Mouse (Mus musculus) liver, embryonic 14.5 days (tissue): Measurements from ENCODE around the gene Ccdc162. TPM values are rescaled to one million over a fixed set of nuclear protein-coding genes. Genes with fewer than 3 reads are reported as not detected.
"Not testable (repeated sequence)": the region's sequence is repeated elsewhere in the genome, so short reads cannot be mapped to it uniquely, and the experiment has no call there.

Experiments used
- ATAC-seq: fragments of 200-750 bp; cut with Nextera tagmentation; 2 replicates; pipeline ENCODE4 v1.8.0; 2017; ENCODE audit warnings: moderate number of reproducible peaks, mild to moderate bottlenecking, moderate library complexity; ENCODE audit not compliant: insufficient read depth
- DNase-seq, 3 experiments: peaks; one replicate each; pipeline ENCODE4 v3.0.0-alpha.2; 2012 to 2013; ENCODE audit warnings: low read depth in 3 of 3, low spot score in 3 of 3
- H3K27ac ChIP-seq: fragments of 300-500 bp; sonication (generic); 2 replicates; pipeline ENCODE4 v1.5.1; 2014; ENCODE audit warnings: moderate library complexity, mild to moderate bottlenecking, control low read depth, inconsistent platforms
- H3K27me3 ChIP-seq: fragments of 300-500 bp; sonication (generic); 2 replicates; pipeline ENCODE4 v1.6.1; 2014; ENCODE audit warnings: mild to moderate bottlenecking, low read length, moderate library complexity; ENCODE audit not compliant: control insufficient read depth, insufficient read depth
- H3K36me3 ChIP-seq: fragments of 300-500 bp; sonication (generic); replicated peaks from 2 replicates; pipeline ENCODE4 v1.6.1; 2014; ENCODE audit warnings: low read depth; ENCODE audit not compliant: control insufficient read depth, insufficient read depth
- H3K4me1 ChIP-seq, 2 experiments: fragments of 200-500 bp in 1 of 2; fragments of 300-500 bp in 1 of 2; sonication (generic) in 1 of 2; replicated peaks; 2 replicates each; pipeline ENCODE4 v1.6.1; 2012 to 2014; ENCODE audit warnings: antibody characterized with exemption in 1 of 2, inconsistent platforms in 1 of 2, low read length in 1 of 2; ENCODE audit not compliant: control insufficient read depth in 2 of 2, insufficient read depth in 2 of 2
- H3K4me2 ChIP-seq: fragments of 300-500 bp; sonication (generic); 2 replicates; pipeline ENCODE4 v1.6.1; 2014; ENCODE audit warnings: low read depth, mild to moderate bottlenecking, control low read depth, moderate library complexity
- H3K4me3 ChIP-seq, 2 experiments: fragments of 200-500 bp in 1 of 2; fragments of 300-500 bp in 1 of 2; sonication (generic) in 1 of 2; 2 replicates each; pipeline ENCODE4 v1.5.1; 2012 to 2014; ENCODE audit warnings: low read depth in 2 of 2, low read length in 2 of 2, mild to moderate bottlenecking in 2 of 2, control low read depth in 1 of 2, inconsistent platforms in 1 of 2, moderate library complexity in 1 of 2; ENCODE audit not compliant: insufficient read depth in 1 of 2
- H3K9ac ChIP-seq: fragments of 300-500 bp; sonication (generic); replicated peaks from 2 replicates; pipeline ENCODE4 v1.6.1; 2014; ENCODE audit warnings: mild to moderate bottlenecking, control low read depth, moderate library complexity
- H3K9me3 ChIP-seq: fragments of 300-500 bp; sonication (generic); 2 replicates; pipeline ENCODE4 v1.6.1; 2016; ENCODE audit warnings: low read length, mixed read lengths; ENCODE audit not compliant: control insufficient read depth
- CTCF ChIP-seq: IDR thresholded peaks from 2 replicates; pipeline ENCODE4 v1.5.1; 2016; ENCODE audit warnings: antibody characterized with exemption, low read depth, control low read depth
- EP300 ChIP-seq: IDR thresholded peaks from 2 replicates; pipeline ENCODE4 v1.6.1; 2016; ENCODE audit warnings: antibody characterized with exemption, low read depth
- WGBS: fragments of 180-500 bp; shearing (Covaris S2); extraction: QIAGEN DNeasy Blood & Tissue Kit; methylation state at CpG from one replicate; pipeline ENCODE4 v1.1.7; 2014; ENCODE audit not compliant: insufficient replicate concordance; 5-methylcytosine and 5-hydroxymethylcytosine counted together
- polyA plus RNA-seq, 2 experiments: library from polyadenylated mRNA; depleted of rRNA in 1 of 2; stranded (reverse) in 1 of 2; unstranded in 1 of 2; fragments of >200 nt; fragmentation: Nextera tagmentation in 1 of 2; extraction: Ambion mirVana in 1 of 2; gene quantifications; 2 replicates each; pipeline versions ENCODE4 v1.2.1 to v1.2.3; 2012 to 2014

Ccdc162 gene
- polyA plus RNA-seq, 2 experiments, result 0.07 to 0.10 TPM

- H3K27ac ChIP-seq, result no peak overlapping the region
- no peaks in the 10 kb centered on the region for H3K9me3 ChIP-seq
- 46% methylated on average over 5 of the region's 5 CpGs for WGBS
- DNase-seq, result no peak
- no peak for ATAC-seq
- H3K4me2 ChIP-seq, result no peak overlapping the region
- no peaks in the 10 kb centered on the region for H3K27me3 ChIP-seq
- H3K4me3 ChIP-seq, result no peak overlapping the region
- TF ChIP-seq EP300 (no peak), CTCF (no peak)
- H3K36me3 ChIP-seq, result no peaks in the 10 kb centered on the region
- H3K4me1 ChIP-seq, result no peaks in the 10 kb centered on the region
- H3K9ac ChIP-seq, result no peak overlapping the region
Observed at GRCm38 (mm10) chr10:41670196-41670595, 46.2 kb downstream of the Ccdc162 start.

GRCm38 (mm10) chr10:41665498-41665897 is 50.9 kb downstream of the Ccdc162 start:
- no peak overlapping the region for H3K4me2 ChIP-seq
- no peaks in the 10 kb centered on the region for H3K36me3 ChIP-seq
- no peak for ATAC-seq
- H3K27ac ChIP-seq, result no peak overlapping the region
- no peak overlapping the region for H3K9ac ChIP-seq
- DNase-seq, result no peak
- no peaks in the 10 kb centered on the region for H3K27me3 ChIP-seq
- no peak overlapping the region for H3K4me3 ChIP-seq
- H3K9me3 ChIP-seq, result no peaks in the 10 kb centered on the region
- WGBS, result 15% methylated on average over 1 of the region's 1 CpGs
- no peak for TF ChIP-seq CTCF
- no peak for TF ChIP-seq EP300
- no peaks in the 10 kb centered on the region for H3K4me1 ChIP-seq

GRCm38 (mm10) chr10:41659671-41660070 is 56.8 kb downstream of the Ccdc162 start:
- not testable (repeated sequence) for H3K9ac ChIP-seq, H3K36me3 ChIP-seq, H3K27ac ChIP-seq, H3K4me1 ChIP-seq, H3K9me3 ChIP-seq, H3K27me3 ChIP-seq, H3K4me3 ChIP-seq, DNase-seq, H3K4me2 ChIP-seq, ATAC-seq
- 76% methylated on average over 6 of the region's 6 CpGs for WGBS

- H3K4me1 ChIP-seq, H3K9ac ChIP-seq, H3K27ac ChIP-seq, H3K4me2 ChIP-seq, H3K36me3 ChIP-seq, DNase-seq, ATAC-seq, H3K27me3 ChIP-seq, H3K4me3 ChIP-seq, H3K9me3 ChIP-seq: not testable (repeated sequence)
Observed at GRCm38 (mm10) chr10:41655684-41656083, 60.8 kb downstream of the Ccdc162 start.

GRCm38 (mm10) chr10:41652988-41653387 is 63.4 kb downstream of the Ccdc162 start:
- Histone ChIP-seq H3K4me1 (no peaks in the 10 kb centered on the region), H3K36me3 (no peaks in the 10 kb centered on the region), H3K9ac (no peak overlapping the region), H3K4me2 (no peak overlapping the region), H3K27ac (no peak overlapping the region), H3K27me3 (no peaks in the 10 kb centered on the region), H3K4me3 (no peak overlapping the region), H3K9me3 (no peaks in the 10 kb centered on the region)
- ATAC-seq, result no peak
- no peak for DNase-seq
- 59% methylated on average over 7 of the region's 7 CpGs for WGBS
- TF ChIP-seq CTCF, result no peak
- no peak for TF ChIP-seq EP300
